Mouse (Mus musculus) limb, embryonic 12.5 days (tissue): ENCODE measurements around the gene BC005537. TPM values are rescaled to one million over a fixed set of nuclear protein-coding genes. Genes with fewer than 3 reads are reported as not detected.

Experiments
- ATAC-seq: fragments of 200-750 bp; cut with Nextera tagmentation; 2 replicates; pipeline ENCODE4 v1.8.0; 2017; ENCODE audit warnings: low read depth, moderate TSS enrichment; ENCODE audit not compliant: insufficient number of reproducible peaks, insufficient read depth, low FRiP score, low TSS enrichment
- H3K27ac ChIP-seq: fragments of 300-500 bp; sonication (generic); 2 replicates; pipeline ENCODE4 v1.5.1; 2016; ENCODE audit warnings: mild to moderate bottlenecking, moderate library complexity
- H3K27me3 ChIP-seq: fragments of 300-500 bp; sonication (generic); 2 replicates; pipeline ENCODE4 v1.6.1; 2016; ENCODE audit warnings: mild to moderate bottlenecking, moderate library complexity
- H3K36me3 ChIP-seq: fragments of 300-500 bp; sonication (generic); 2 replicates; pipeline ENCODE4 v1.6.1; 2016; ENCODE audit warnings: mild to moderate bottlenecking, moderate library complexity
- H3K4me1 ChIP-seq: fragments of 300-500 bp; sonication (generic); replicated peaks from 2 replicates; pipeline ENCODE4 v1.6.1; 2016
- H3K4me2 ChIP-seq: fragments of 300-500 bp; sonication (generic); 2 replicates; pipeline ENCODE4 v1.6.1; 2016; ENCODE audit warnings: mild to moderate bottlenecking, moderate library complexity
- H3K4me3 ChIP-seq: fragments of 300-500 bp; sonication (generic); replicated peaks from 2 replicates; pipeline ENCODE4 v1.5.1; 2016; ENCODE audit warnings: mild to moderate bottlenecking
- H3K9ac ChIP-seq: fragments of 300-500 bp; sonication (generic); replicated peaks from 2 replicates; pipeline ENCODE4 v1.6.1; 2016; ENCODE audit warnings: mild to moderate bottlenecking, moderate library complexity
- H3K9me3 ChIP-seq: fragments of 300-500 bp; sonication (generic); 2 replicates; pipeline ENCODE4 v1.6.1; 2016; ENCODE audit warnings: mild to moderate bottlenecking, moderate library complexity
- WGBS: fragments of 180-500 bp; shearing (Covaris S2); methylation state at CpG from one replicate; pipeline ENCODE4 v1.1.7; 2016; 5-methylcytosine and 5-hydroxymethylcytosine counted together
- polyA plus RNA-seq: library from polyadenylated mRNA; unstranded; fragments of >200 nt; fragmentation: Nextera tagmentation; extraction: Ambion mirVana; gene quantifications from 2 replicates; pipeline ENCODE4 v1.2.1, GENCODE M21; 2016

Gene BC005537
- polyA plus RNA-seq, 1 experiment from 2014 or later = 14.6 TPM

- Histone ChIP-seq H3K36me3 (no peaks in the 10 kb centered on the region), H3K4me3 (no peak overlapping the region), H3K4me2 (no peak overlapping the region), H3K27ac (no peak overlapping the region), H3K4me1 (no peaks in the 10 kb centered on the region), H3K9me3 (no peaks in the 10 kb centered on the region), H3K27me3 (no peaks in the 10 kb centered on the region), H3K9ac (no peak overlapping the region)
- 50% methylated on average over 7 of the region's 7 CpGs for WGBS
- ATAC-seq = no peak
Measured at GRCm38 (mm10) chr13:24776146-24776844, 25.2 kb upstream of the BC005537 start.

DNA sequence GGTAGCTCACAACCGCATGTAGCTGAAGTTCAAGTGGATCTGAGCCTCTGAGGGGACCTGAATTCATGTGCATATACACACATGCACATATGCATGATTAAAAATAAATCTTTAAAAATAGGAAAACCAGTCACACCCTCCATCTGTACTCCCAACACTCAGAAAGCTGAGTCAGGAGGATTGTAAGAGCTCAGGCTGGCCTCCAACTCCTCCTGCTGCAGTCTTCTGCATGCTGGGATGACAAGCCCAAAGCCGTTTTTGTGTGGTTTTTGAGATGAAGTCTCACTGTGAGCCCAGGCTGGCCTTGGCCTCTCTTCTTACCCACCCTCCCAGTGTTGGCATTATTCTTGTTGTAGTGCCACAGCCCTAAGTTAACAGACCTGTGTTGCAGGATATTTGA is 23.4 kb upstream of the BC005537 start:
- H3K36me3 ChIP-seq = no peaks in the 10 kb centered on the region
- no peak for ATAC-seq
- H3K9me3 ChIP-seq = no peaks in the 10 kb centered on the region
- no peaks in the 10 kb centered on the region for H3K4me1 ChIP-seq
- H3K27ac ChIP-seq = no peak overlapping the region
- no peak overlapping the region for H3K9ac ChIP-seq
- no peaks in the 10 kb centered on the region for H3K27me3 ChIP-seq
- H3K4me3 ChIP-seq = no peak overlapping the region
- 75% methylated on average over 2 of the region's 2 CpGs for WGBS
- H3K4me2 ChIP-seq = no peak overlapping the region

- no peaks in the 10 kb centered on the region for H3K9me3 ChIP-seq
- H3K36me3 ChIP-seq = no peaks in the 10 kb centered on the region
- no peak overlapping the region for H3K27ac ChIP-seq
- ATAC-seq = no peak
- H3K4me3 ChIP-seq = no peak overlapping the region
- WGBS = 88% methylated on average over 8 of the region's 8 CpGs
- no peak overlapping the region for H3K9ac ChIP-seq
- no peaks in the 10 kb centered on the region for H3K27me3 ChIP-seq
- H3K4me2 ChIP-seq = no peak overlapping the region
- H3K4me1 ChIP-seq = no peaks in the 10 kb centered on the region
Measured at GRCm38 (mm10) chr13:24778706-24779380, 22.6 kb upstream of the BC005537 start.

GRCm38 (mm10) chr13:24781916-24782315 is 19.5 kb upstream of the BC005537 start:
- H3K27me3 ChIP-seq = no peaks in the 10 kb centered on the region
- no peak overlapping the region for H3K9ac ChIP-seq
- no peaks in the 10 kb centered on the region for H3K9me3 ChIP-seq
- no peak overlapping the region for H3K27ac ChIP-seq
- 65% methylated on average over 5 of the region's 5 CpGs for WGBS
- H3K4me2 ChIP-seq = no peak overlapping the region
- H3K4me1 ChIP-seq = no peaks in the 10 kb centered on the region
- ATAC-seq = no peak
- no peak overlapping the region for H3K4me3 ChIP-seq
- H3K36me3 ChIP-seq = no peaks in the 10 kb centered on the region

DNA sequence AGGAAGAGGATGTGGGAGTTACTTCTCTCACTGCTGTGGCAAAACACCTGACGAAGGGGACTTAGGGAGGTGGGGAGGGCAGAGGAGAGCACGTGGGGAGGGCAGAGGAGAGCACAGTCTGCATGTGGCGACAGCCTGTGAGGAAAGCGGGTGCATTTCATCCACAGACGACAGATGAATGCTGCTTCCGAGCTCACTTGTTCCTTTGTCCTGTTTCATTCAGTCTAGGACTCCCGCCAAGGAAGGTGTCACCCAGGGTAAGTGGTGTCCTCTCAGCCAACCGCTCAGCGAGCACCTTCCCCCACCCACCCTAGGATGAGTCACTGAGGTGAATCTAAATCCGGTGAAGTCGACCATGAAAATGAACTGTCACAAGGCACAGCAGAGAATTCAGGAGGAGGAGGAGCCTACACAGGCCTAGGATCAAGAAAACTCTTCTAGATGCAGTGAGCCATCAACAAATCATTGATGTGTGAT is 15.4 kb upstream of the BC005537 start:
- Histone ChIP-seq H3K9me3 (no peaks in the 10 kb centered on the region), H3K27me3 (no peaks in the 10 kb centered on the region), H3K27ac (no peak overlapping the region), H3K4me2 (no peak overlapping the region), H3K9ac (no peak overlapping the region), H3K4me3 (no peak overlapping the region), H3K4me1 (no peaks in the 10 kb centered on the region), H3K36me3 (no peaks in the 10 kb centered on the region)
- WGBS = 72% methylated on average over 11 of the region's 11 CpGs
- ATAC-seq = no peak

DNA sequence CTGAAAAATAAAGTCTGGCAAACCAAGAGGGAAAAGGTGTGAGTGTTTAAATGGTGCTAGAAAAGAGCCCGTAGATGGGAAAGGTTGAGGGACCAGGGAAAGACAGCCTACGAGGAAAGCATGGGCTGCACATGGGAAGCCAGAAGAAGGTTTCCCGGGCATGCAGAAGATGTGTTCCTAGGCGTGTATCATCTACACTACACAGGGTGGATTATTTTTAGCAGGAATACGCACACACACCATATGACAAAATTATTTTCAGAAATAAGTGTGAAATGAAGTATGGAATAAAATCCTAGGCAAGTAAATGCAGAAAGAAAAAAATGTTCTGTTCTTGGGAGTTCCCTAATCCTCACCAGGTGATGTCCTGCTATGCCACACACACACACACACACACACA is 14.0 kb upstream of the BC005537 start:
- Histone ChIP-seq H3K4me1 (no peaks in the 10 kb centered on the region), H3K9me3 (no peaks in the 10 kb centered on the region), H3K36me3 (no peaks in the 10 kb centered on the region), H3K9ac (no peak overlapping the region), H3K4me2 (no peak overlapping the region), H3K27ac (no peak overlapping the region), H3K27me3 (no peaks in the 10 kb centered on the region), H3K4me3 (no peak overlapping the region)
- no peak for ATAC-seq
- 86% methylated on average over 5 of the region's 5 CpGs for WGBS

GRCm38 (mm10) chr13:24791349-24791748 is 10.1 kb upstream of the BC005537 start:
- Histone ChIP-seq H3K9ac (no peak overlapping the region), H3K4me2 (no peak overlapping the region), H3K36me3 (no peaks in the 10 kb centered on the region), H3K9me3 (no peaks in the 10 kb centered on the region), H3K4me3 (no peak overlapping the region), H3K4me1 (no peaks in the 10 kb centered on the region), H3K27me3 (no peaks in the 10 kb centered on the region), H3K27ac (no peak overlapping the region)
- 71% methylated on average over 2 of the region's 2 CpGs for WGBS
- no peak for ATAC-seq

DNA sequence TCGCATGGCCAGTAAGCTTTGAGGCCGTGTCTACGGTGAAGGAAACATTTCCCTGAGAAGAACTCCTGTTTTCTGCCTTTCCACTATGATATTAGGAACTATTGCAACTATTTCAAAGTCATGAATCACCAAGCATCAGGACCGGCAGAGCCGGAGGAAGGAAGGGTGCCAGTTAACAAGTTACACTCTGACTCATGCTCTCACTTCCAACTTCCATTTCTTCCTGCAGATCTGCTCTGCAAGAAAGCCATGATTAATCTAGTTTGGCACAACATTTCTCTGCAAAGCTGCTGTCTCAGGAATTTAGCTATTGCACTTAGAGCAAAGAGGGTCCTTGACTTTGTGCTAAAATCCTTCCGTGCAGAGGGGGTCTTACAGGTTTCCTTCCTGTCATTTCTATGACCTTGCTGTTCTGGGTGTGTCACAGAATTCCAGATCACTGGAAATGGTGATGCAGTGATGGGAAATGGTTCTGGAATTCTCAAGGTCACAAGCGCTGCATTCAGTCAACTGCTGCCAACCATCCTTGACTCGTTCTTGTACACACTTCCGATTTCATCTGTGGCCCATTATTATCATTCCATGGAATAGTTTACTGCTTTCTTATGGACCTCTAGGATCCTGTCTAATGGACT is 8.9 kb upstream of the BC005537 start:
- Histone ChIP-seq H3K9me3 (no peaks in the 10 kb centered on the region), H3K4me2 (no peak overlapping the region), H3K27me3 (no peaks in the 10 kb centered on the region), H3K9ac (no peak overlapping the region), H3K4me3 (no peak overlapping the region), H3K27ac (no peak overlapping the region), H3K36me3 (no peaks in the 10 kb centered on the region), H3K4me1 (0 out of 2 replicates have a peak, but pooled peaks cover 2% of the 10 kb centered on the region)
- 86% methylated on average over 9 of the region's 9 CpGs for WGBS
- no peak for ATAC-seq

GRCm38 (mm10) chr13:24798686-24799085 is 2.8 kb upstream of the BC005537 start:
- Histone ChIP-seq H3K9me3 (no peaks in the 10 kb centered on the region), H3K27me3 (no peaks in the 10 kb centered on the region), H3K4me2 (no peak overlapping the region), H3K4me3 (no peak overlapping the region), H3K36me3 (no peaks in the 10 kb centered on the region), H3K9ac (no peak overlapping the region), H3K4me1 (0 out of 2 replicates have a peak, but pooled peaks cover 10% of the 10 kb centered on the region), H3K27ac (no peak overlapping the region)
- no peak for ATAC-seq
- 95% methylated on average over 4 of the region's 4 CpGs for WGBS

GRCm38 (mm10) chr13:24799378-24799777 is 2.1 kb upstream of the BC005537 start:
- no peaks in the 10 kb centered on the region for H3K36me3 ChIP-seq
- H3K9me3 ChIP-seq = no peaks in the 10 kb centered on the region
- no peak overlapping the region for H3K9ac ChIP-seq
- 56% methylated on average over 5 of the region's 5 CpGs for WGBS
- peak overlapping the region; percentile 85 for H3K4me2 ChIP-seq
- H3K4me3 ChIP-seq = peak overlapping the region; percentile 100
- no peaks in the 10 kb centered on the region for H3K27me3 ChIP-seq
- peaks cover 10% of the 10 kb centered on the region; the same call in 1 of the 2 replicates for H3K4me1 ChIP-seq
- no peak overlapping the region for H3K27ac ChIP-seq
- ATAC-seq = no peak

DNA sequence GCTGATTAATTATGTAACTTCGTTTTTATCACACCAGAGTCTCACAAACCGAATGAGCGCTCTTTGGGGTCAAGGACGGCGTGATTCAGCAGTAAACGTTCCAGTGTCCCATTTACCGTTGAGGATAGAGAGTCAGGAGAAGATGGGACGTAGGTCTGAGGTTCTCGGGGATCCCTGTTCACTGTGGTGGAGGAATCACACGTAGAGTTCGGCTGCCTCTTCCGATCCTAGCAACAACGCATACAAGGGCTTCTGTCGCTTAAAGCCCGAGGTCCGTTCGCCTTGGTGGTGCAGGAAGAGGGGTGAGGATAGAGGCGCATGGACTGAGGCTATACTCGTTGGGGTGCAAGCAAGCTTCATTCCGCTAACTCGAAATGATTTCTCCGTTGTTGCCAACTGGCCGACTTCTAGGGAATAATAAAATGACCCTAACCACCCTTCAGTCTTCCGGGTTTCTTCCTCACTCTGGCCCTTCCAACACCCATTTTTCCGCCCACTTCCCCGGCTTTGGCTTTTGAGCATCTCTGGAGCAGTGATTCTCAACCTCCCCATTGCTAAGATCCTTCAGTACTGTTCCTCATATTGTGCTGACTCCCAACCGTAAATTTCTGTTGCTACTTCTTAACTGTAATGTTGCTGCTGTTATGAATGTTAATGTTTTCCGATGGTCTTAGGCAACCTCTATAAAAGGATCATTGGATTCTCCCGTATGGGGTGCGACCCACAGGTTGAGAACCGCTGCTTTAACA is 1.4 kb upstream of the BC005537 start:
- H3K4me3 ChIP-seq = peak overlapping the region; percentile 100
- no peak for ATAC-seq
- H3K27me3 ChIP-seq = no peaks in the 10 kb centered on the region
- H3K9ac ChIP-seq = peak overlapping the region; percentile 61
- no peaks in the 10 kb centered on the region for H3K36me3 ChIP-seq
- no peaks in the 10 kb centered on the region for H3K9me3 ChIP-seq
- H3K27ac ChIP-seq = peak overlapping the region; percentile 80
- WGBS = under 1% methylated on average over 31 of the region's 31 CpGs
- H3K4me1 ChIP-seq = peaks cover 13% of the 10 kb centered on the region
- peak overlapping the region; percentile 85 for H3K4me2 ChIP-seq
